Mouse (Mus musculus): Measurements from ENCODE around the gene Car5b. TPM values are rescaled to one million over a fixed set of nuclear protein-coding genes. Genes with fewer than 3 reads are reported as not detected.

The Car5b gene
- polyA plus RNA-seq, 1 experiment from 2014 or later = 1.2 TPM

DNA sequence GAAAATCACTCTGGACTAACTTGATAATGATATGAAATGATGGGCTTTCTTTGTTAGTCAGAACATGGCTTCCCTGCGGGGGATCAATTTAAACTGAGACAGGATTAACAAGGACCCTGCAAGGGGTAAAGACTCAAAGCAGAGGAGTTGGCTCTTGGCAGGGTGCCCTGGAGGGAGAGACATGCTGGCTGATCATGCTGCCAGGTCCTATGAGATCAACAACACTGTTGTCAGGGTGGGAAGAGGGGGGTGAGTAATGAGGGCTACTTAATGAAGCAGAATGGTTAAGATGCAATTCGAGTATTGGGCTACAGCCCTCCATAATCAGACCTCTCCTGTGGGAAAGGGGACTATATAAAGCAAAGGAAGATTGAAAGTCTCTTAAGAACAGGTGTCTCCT lies 11.1 kb upstream of the Car5b start:
- no peak overlapping the region for H3K4me3 ChIP-seq (ENCODE audit: low read length)
- no peak overlapping the region for H3K27ac ChIP-seq (ENCODE audit: low read depth, low read length)
- no peak overlapping the region for H3K4me2 ChIP-seq (ENCODE audit: low read length)
- WGBS = 31% methylated on average over 2 of the region's 2 CpGs
- no peaks in the 10 kb centered on the region for H3K36me3 ChIP-seq (ENCODE audit: control insufficient read depth, insufficient read depth, low read length)
- no peaks in the 10 kb centered on the region for H3K27me3 ChIP-seq (replicated peaks; ENCODE audit: control insufficient read depth, insufficient read depth, low read length)
- H3K9me3 ChIP-seq (ENCODE audit: control insufficient read depth, low read length) = no peaks in the 10 kb centered on the region
- no peaks in the 10 kb centered on the region for H3K4me1 ChIP-seq (ENCODE audit: control insufficient read depth, insufficient read depth, low read depth, low read length)
- ATAC-seq = peak; percentile 60
- H3K9ac ChIP-seq (ENCODE audit: low read depth, low read length) = no peak overlapping the region

GRCm38 (mm10) chrX:164035931-164036330 lies 8.1 kb upstream of the Car5b start:
- H3K4me1 ChIP-seq (ENCODE audit: control insufficient read depth, insufficient read depth, low read depth, low read length) = no peaks in the 10 kb centered on the region
- no peaks in the 10 kb centered on the region for H3K27me3 ChIP-seq (replicated peaks; ENCODE audit: control insufficient read depth, insufficient read depth, low read length)
- no peak overlapping the region for H3K4me3 ChIP-seq (ENCODE audit: low read length)
- ATAC-seq = no peak
- H3K9me3 ChIP-seq (ENCODE audit: control insufficient read depth, low read length) = no peaks in the 10 kb centered on the region
- H3K4me2 ChIP-seq (ENCODE audit: low read length) = no peak overlapping the region
- 96% methylated on average over 7 of the region's 7 CpGs for WGBS
- H3K9ac ChIP-seq (ENCODE audit: low read depth, low read length) = no peak overlapping the region
- H3K27ac ChIP-seq (ENCODE audit: low read depth, low read length) = no peak overlapping the region
- no peaks in the 10 kb centered on the region for H3K36me3 ChIP-seq (ENCODE audit: control insufficient read depth, insufficient read depth, low read length)

- H3K27ac ChIP-seq (ENCODE audit: low read depth, low read length) = no peak overlapping the region
- H3K9ac ChIP-seq (ENCODE audit: low read depth, low read length) = no peak overlapping the region
- H3K27me3 ChIP-seq (replicated peaks; ENCODE audit: control insufficient read depth, insufficient read depth, low read length) = no peaks in the 10 kb centered on the region
- H3K9me3 ChIP-seq (ENCODE audit: control insufficient read depth, low read length) = no peaks in the 10 kb centered on the region
- no peak overlapping the region for H3K4me3 ChIP-seq (ENCODE audit: low read length)
- H3K36me3 ChIP-seq (ENCODE audit: control insufficient read depth, insufficient read depth, low read length) = no peaks in the 10 kb centered on the region
- ATAC-seq = no peak
- no peaks in the 10 kb centered on the region for H3K4me1 ChIP-seq (ENCODE audit: control insufficient read depth, insufficient read depth, low read depth, low read length)
- WGBS = 91% methylated on average over 2 of the region's 2 CpGs
- H3K4me2 ChIP-seq (ENCODE audit: low read length) = no peak overlapping the region
Measured at GRCm38 (mm10) chrX:164035401-164035800, 7.6 kb upstream of the Car5b start.

DNA sequence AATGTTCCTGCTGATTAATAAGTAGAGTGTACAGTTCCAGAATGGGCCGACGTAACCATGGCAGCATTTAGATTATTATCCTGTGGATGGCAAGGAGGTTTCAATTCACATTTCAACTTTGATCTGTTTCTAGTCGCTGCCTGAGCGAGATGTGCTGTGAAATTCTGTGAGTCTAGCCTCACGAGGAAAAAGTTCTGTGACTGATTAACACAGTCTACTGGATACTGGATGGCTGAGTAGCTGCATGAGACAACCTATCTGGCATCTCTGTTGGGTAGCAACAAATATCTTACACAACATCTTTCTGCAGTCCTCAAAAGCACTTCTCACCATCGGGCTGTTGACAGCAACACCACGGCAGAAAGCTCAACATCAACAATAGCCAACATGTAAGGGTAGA lies 4.7 kb upstream of the Car5b start:
- H3K4me3 ChIP-seq (ENCODE audit: low read length) = no peak overlapping the region
- H3K36me3 ChIP-seq (ENCODE audit: control insufficient read depth, insufficient read depth, low read length) = no peaks in the 10 kb centered on the region
- H3K27ac ChIP-seq (ENCODE audit: low read depth, low read length) = no peak overlapping the region
- WGBS = 86% methylated on average over 7 of the region's 7 CpGs
- H3K9me3 ChIP-seq (ENCODE audit: control insufficient read depth, low read length) = no peaks in the 10 kb centered on the region
- no peak overlapping the region for H3K4me2 ChIP-seq (ENCODE audit: low read length)
- no peak for ATAC-seq
- H3K4me1 ChIP-seq (ENCODE audit: control insufficient read depth, insufficient read depth, low read depth, low read length) = no peaks in the 10 kb centered on the region
- no peak overlapping the region for H3K9ac ChIP-seq (ENCODE audit: low read depth, low read length)
- H3K27me3 ChIP-seq (replicated peaks; ENCODE audit: control insufficient read depth, insufficient read depth, low read length) = no peaks in the 10 kb centered on the region

DNA sequence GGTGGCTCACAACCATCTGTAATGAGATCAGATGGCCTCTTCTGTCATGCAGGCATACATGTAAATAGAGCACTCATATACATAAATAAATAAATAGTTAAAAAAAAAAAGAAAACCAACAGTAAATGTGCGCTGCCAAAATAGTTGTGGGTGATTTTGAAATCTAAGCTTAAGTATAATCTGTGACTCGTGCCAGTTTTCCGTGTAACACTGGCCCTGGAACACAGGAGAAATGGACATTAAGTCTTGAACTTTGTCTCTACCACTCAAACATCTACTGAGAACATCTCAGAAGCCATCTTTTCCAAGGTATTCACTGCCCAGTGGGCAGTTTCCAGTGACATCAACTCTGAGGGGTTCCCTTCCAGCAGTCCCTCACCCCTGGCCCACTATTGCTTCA lies 12.2 kb downstream of the Car5b start:
- Histone ChIP-seq H3K27ac (ENCODE audit: low read depth, low read length) (no peak overlapping the region), H3K9ac (ENCODE audit: low read depth, low read length) (no peak overlapping the region), H3K36me3 (ENCODE audit: control insufficient read depth, insufficient read depth, low read length) (no peaks in the 10 kb centered on the region), H3K9me3 (ENCODE audit: control insufficient read depth, low read length) (no peaks in the 10 kb centered on the region), H3K4me2 (ENCODE audit: low read length) (no peak overlapping the region), H3K4me3 (ENCODE audit: low read length) (no peak overlapping the region), H3K4me1 (ENCODE audit: control insufficient read depth, insufficient read depth, low read depth, low read length) (no peaks in the 10 kb centered on the region), H3K27me3 (replicated peaks; ENCODE audit: control insufficient read depth, insufficient read depth, low read length) (no peaks in the 10 kb centered on the region)
- 88% methylated on average over 3 of the region's 3 CpGs for WGBS
- no peak for ATAC-seq

DNA sequence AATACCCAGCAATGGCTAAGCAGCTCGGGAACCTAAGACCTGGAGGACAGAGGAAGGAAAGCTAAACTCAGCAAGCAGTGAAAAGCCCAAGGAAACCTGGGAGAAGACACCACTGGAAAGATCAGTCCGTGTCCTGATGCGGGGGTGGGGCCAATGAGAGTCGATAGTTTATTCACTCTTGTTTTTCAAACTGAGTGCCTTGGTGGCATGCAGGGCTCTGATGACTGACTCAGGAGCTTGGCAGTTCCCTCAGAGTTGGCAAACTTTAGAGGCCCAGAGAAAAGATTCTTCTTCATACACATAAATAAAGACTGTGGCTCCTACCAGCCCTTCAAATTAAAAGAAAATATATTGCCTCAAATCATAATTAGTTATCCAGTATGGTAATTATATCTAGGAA lies 12.8 kb downstream of the Car5b start:
- Histone ChIP-seq H3K9me3 (ENCODE audit: control insufficient read depth, low read length) (no peaks in the 10 kb centered on the region), H3K27me3 (replicated peaks; ENCODE audit: control insufficient read depth, insufficient read depth, low read length) (no peaks in the 10 kb centered on the region), H3K27ac (ENCODE audit: low read depth, low read length) (no peak overlapping the region), H3K4me3 (ENCODE audit: low read length) (no peak overlapping the region), H3K36me3 (ENCODE audit: control insufficient read depth, insufficient read depth, low read length) (no peaks in the 10 kb centered on the region), H3K9ac (ENCODE audit: low read depth, low read length) (no peak overlapping the region), H3K4me1 (ENCODE audit: control insufficient read depth, insufficient read depth, low read depth, low read length) (no peaks in the 10 kb centered on the region), H3K4me2 (ENCODE audit: low read length) (no peak overlapping the region)
- no peak for ATAC-seq
- whole genome bisulfite sequencing = 77% methylated on average over 4 of the region's 4 CpGs

DNA sequence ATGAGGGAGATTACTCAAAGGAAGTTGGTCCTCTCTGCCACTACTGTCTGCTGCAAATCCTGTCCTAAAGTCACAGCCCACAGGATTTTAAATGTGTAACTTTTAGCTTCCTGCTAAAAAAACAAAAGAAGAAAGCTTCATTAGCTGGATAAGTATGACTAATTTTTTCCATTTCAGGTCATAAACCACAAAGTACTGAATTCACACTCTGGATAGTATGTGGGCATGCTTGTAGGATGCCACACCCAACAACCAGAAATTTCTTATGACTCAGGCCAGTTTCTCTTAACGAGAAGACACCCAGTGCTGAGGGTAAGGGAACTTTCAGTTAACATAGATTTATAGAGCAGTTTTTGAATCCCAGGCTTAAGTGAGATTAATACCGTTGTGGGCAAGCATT lies 14.5 kb downstream of the Car5b start:
- Histone ChIP-seq H3K27me3 (replicated peaks; ENCODE audit: control insufficient read depth, insufficient read depth, low read length) (no peaks in the 10 kb centered on the region; the same call in 1 of the 2 replicates), H3K4me3 (ENCODE audit: low read length) (no peak overlapping the region)
- WGBS = 85% methylated on average over 2 of the region's 2 CpGs

DNA sequence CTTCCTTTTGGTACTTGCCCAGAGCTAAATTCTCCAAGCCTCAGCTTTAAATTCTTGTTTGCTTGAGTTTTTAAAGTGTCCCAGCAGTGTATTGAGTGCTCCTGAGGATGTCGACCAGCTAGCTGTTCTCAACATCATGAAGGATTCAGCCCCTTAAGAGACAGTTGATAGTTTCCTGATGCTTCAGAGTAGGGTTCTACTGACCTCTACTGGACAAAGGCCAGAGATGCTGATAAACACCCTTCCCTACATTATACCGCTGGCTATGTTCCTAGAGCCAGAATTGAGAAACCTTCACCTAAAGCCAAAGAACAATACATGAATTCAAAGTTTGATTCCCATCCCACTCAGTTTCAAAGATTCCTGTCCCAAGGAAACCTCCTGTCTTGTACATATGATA lies 23.0 kb downstream of the Car5b start:
- no peak overlapping the region for H3K27ac ChIP-seq (ENCODE audit: low read depth, low read length)
- H3K4me2 ChIP-seq (ENCODE audit: low read length) = no peak overlapping the region
- 26% methylated on average over 2 of the region's 2 CpGs for WGBS
- H3K4me1 ChIP-seq (ENCODE audit: control insufficient read depth, insufficient read depth, low read depth, low read length) = no peaks in the 10 kb centered on the region
- no peaks in the 10 kb centered on the region; the same call in 1 of the 2 replicates for H3K27me3 ChIP-seq (replicated peaks; ENCODE audit: control insufficient read depth, insufficient read depth, low read length)
- no peak overlapping the region for H3K4me3 ChIP-seq (ENCODE audit: low read length)
- no peak overlapping the region for H3K9ac ChIP-seq (ENCODE audit: low read depth, low read length)
- peak; percentile 84 for ATAC-seq
- H3K9me3 ChIP-seq (ENCODE audit: control insufficient read depth, low read length) = no peaks in the 10 kb centered on the region
- no peaks in the 10 kb centered on the region for H3K36me3 ChIP-seq (ENCODE audit: control insufficient read depth, insufficient read depth, low read length)

More for the DNA sequence above, 14.5 kb downstream of the Car5b start:
- Histone ChIP-seq H3K4me2 (ENCODE audit: low read length) (no peak overlapping the region), H3K36me3 (ENCODE audit: control insufficient read depth, insufficient read depth, low read length) (no peaks in the 10 kb centered on the region), H3K9ac (ENCODE audit: low read depth, low read length) (no peak overlapping the region), H3K4me1 (ENCODE audit: control insufficient read depth, insufficient read depth, low read depth, low read length) (no peaks in the 10 kb centered on the region), H3K27ac (ENCODE audit: low read depth, low read length) (no peak overlapping the region), H3K9me3 (ENCODE audit: control insufficient read depth, low read length) (no peaks in the 10 kb centered on the region)
- ATAC-seq = no peak

DNA sequence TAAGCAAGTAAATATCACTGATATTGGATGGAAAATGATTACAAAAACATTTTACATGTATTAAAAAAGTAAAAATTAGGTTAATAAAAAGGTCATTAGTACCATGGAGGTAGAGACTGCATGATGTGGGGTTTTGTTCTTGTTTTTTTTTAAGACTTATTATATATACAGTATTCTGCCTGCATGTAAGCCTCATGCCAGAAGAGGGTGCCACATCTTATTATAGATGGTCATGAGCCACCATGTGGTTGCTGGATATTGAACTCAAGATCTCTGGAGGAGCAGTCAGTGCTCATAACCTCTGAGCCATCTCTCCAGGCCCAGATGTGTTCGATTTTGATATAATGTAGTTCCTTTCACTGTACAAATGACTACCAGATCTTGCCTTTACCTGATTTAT lies 27.9 kb downstream of the Car5b start:
- WGBS = 91% methylated on average over 1 of the region's 1 CpGs
- no peak overlapping the region for H3K4me3 ChIP-seq (ENCODE audit: low read length)
- H3K27ac ChIP-seq (ENCODE audit: low read depth, low read length) = no peak overlapping the region
- no peak for ATAC-seq
- H3K4me2 ChIP-seq (ENCODE audit: low read length) = no peak overlapping the region
- H3K4me1 ChIP-seq (ENCODE audit: control insufficient read depth, insufficient read depth, low read depth, low read length) = no peaks in the 10 kb centered on the region
- H3K9me3 ChIP-seq (ENCODE audit: control insufficient read depth, low read length) = no peaks in the 10 kb centered on the region
- no peaks in the 10 kb centered on the region; the same call in 1 of the 2 replicates for H3K27me3 ChIP-seq (replicated peaks; ENCODE audit: control insufficient read depth, insufficient read depth, low read length)
- no peaks in the 10 kb centered on the region for H3K36me3 ChIP-seq (ENCODE audit: control insufficient read depth, insufficient read depth, low read length)
- no peak overlapping the region for H3K9ac ChIP-seq (ENCODE audit: low read depth, low read length)

DNA sequence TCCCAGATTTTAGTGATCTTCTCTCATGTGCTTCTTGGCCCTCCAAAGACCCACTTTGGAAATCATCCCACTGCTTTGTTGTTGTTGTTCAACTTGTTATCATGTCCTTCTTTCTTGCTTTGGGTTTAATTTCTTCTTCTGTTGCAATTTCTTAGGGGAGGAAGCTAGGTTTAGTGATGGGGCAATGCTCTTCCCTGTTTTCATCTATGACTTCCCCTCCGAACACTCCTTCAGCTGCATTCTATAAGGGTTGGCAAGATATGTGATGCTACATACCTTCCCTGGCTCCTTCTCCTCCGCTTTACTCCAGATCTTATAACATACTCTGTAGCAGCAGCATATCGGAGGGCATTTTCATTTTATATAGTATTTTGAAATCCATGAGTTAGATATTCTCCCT lies 31.0 kb downstream of the Car5b start:
- H3K36me3 ChIP-seq (ENCODE audit: control insufficient read depth, insufficient read depth, low read length) = no peaks in the 10 kb centered on the region
- WGBS = 94% methylated on average over 3 of the region's 3 CpGs
- ATAC-seq = no peak
- no peaks in the 10 kb centered on the region for H3K4me1 ChIP-seq (ENCODE audit: control insufficient read depth, insufficient read depth, low read depth, low read length)
- no peak overlapping the region for H3K4me2 ChIP-seq (ENCODE audit: low read length)
- no peak overlapping the region for H3K27ac ChIP-seq (ENCODE audit: low read depth, low read length)
- H3K9ac ChIP-seq (ENCODE audit: low read depth, low read length) = no peak overlapping the region
- no peaks in the 10 kb centered on the region for H3K9me3 ChIP-seq (ENCODE audit: control insufficient read depth, low read length)
- no peaks in the 10 kb centered on the region; the same call in 1 of the 2 replicates for H3K27me3 ChIP-seq (replicated peaks; ENCODE audit: control insufficient read depth, insufficient read depth, low read length)
- H3K4me3 ChIP-seq (ENCODE audit: low read length) = no peak overlapping the region

Measured in hindbrain, embryonic 16.5 days (tissue).